Mouse (Mus musculus): ENCODE measurements around the gene Iapp. TPM values are rescaled to one million over a fixed set of nuclear protein-coding genes. Genes with fewer than 3 reads are reported as not detected.
"Not testable (repeated sequence)": the region's sequence is repeated elsewhere in the genome, so short reads cannot be mapped to it uniquely, and the experiment has no call there.

Iapp gene
- total RNA-seq (2012; rRNA removed), result not detected in 2 replicates
- total RNA-seq (2014; rRNA removed), result not detected in 2 replicates
- polyA plus RNA-seq (2012; ENCODE audit: insufficient read length, low read depth), result not detected in 2 replicates

- no peak within 1 kb of the TSS for H3K9ac ChIP-seq (ENCODE audit: insufficient read depth, low read depth)
- no peak for TF ChIP-seq CHD1 (IDR thresholded peaks at IDR 0.05; ENCODE audit: low read depth, low read length)
- no peak for TF ChIP-seq MAZ (IDR thresholded peaks at IDR 0.05; ENCODE audit: low read depth, low read length)
- no peak for TF ChIP-seq ZMIZ1 (IDR thresholded peaks at IDR 0.05; ENCODE audit: low read depth, low read length)
- no peak for TF ChIP-seq UBTF (IDR thresholded peaks at IDR 0.05; ENCODE audit: low read depth, low read length)
- TF ChIP-seq JUN (IDR thresholded peaks at IDR 0.05; ENCODE audit: insufficient read depth, low read depth, low read length), result no peak
- TF ChIP-seq EP300 (IDR thresholded peaks at IDR 0.05; ENCODE audit: low read length), result no peak
- TF ChIP-seq MYC (IDR thresholded peaks at IDR 0.05; ENCODE audit: low read depth, low read length), result no peak
- TF ChIP-seq NELFE (IDR thresholded peaks at IDR 0.05; ENCODE audit: low read depth, low read length), result no peak
- TF ChIP-seq CTCF (conservative IDR thresholded peaks at IDR 0.05 in 1 of 2, IDR thresholded peaks at IDR 0.05 in 1 of 2; ENCODE audit: low read depth in 2 of 2, low read length in 2 of 2), result no peak
- no peak for TF ChIP-seq BHLHE40 (IDR thresholded peaks at IDR 0.05; ENCODE audit: low read depth, low read length)
- no peak for TF ChIP-seq KAT2A (IDR thresholded peaks at IDR 0.05; ENCODE audit: insufficient replicate concordance, low read length)
- no peak for TF ChIP-seq IRF4 (IDR thresholded peaks at IDR 0.05; ENCODE audit: low read depth, low read length)
- TF ChIP-seq USF2 (conservative IDR thresholded peaks at IDR 0.05; ENCODE audit: low read depth, low read length), result no peak
- no peak for TF ChIP-seq RAD21 (IDR thresholded peaks at IDR 0.05; ENCODE audit: low read depth, low read length)
- TF ChIP-seq RCOR1 (conservative IDR thresholded peaks at IDR 0.05; ENCODE audit: low read depth, low read length), result no peak
- TF ChIP-seq TCF12 (IDR thresholded peaks at IDR 0.05; ENCODE audit: low read depth, low read length), result no peak
- no peak for TF ChIP-seq CHD2 (IDR thresholded peaks at IDR 0.05; ENCODE audit: low read length)
- no peak for TF ChIP-seq GABPA (IDR thresholded peaks at IDR 0.05; ENCODE audit: insufficient replicate concordance, low read depth, low read length)
- no peak for TF ChIP-seq MAX (IDR thresholded peaks at IDR 0.05; ENCODE audit: low read length)
- no peak for TF ChIP-seq ETS1 (conservative IDR thresholded peaks at IDR 0.05; ENCODE audit: low read depth, low read length)
- no peak within 1 kb of the TSS for H3K4me2 ChIP-seq (ENCODE audit: insufficient read depth, low read depth, poor library complexity, severe bottlenecking)
- dilution Hi-C loops (cut with MboI; ENCODE audit: extremely low pct_ligation_motif_present, extremely low pct_unique_long_range_greater_than_20kb, low sequenced_read_pairs) (no loop called here), in situ Hi-C loops (cut with MboI; ENCODE audit: low pct_ligation_motif_present, low pct_unique_long_range_greater_than_20kb, low sequenced_read_pairs) (no loop called here)
- H3K9me3 ChIP-seq (replicated peaks; ENCODE audit: low read length), result peaks cover 3% of the 10 kb centered on the region
- no peaks in the 10 kb centered on the region for H3K79me2 ChIP-seq (replicated peaks; ENCODE audit: control insufficient read depth, extremely low read depth, insufficient read depth, poor library complexity, severe bottlenecking)
- H3K27me3 ChIP-seq (replicated peaks), result no peaks in the 10 kb centered on the region
- no peak for DNase-seq (ENCODE audit: extremely low read depth)
- no peaks in the 10 kb centered on the region for H3K36me3 ChIP-seq (replicated peaks in 1 of 2; ENCODE audit: control insufficient read depth in 1 of 2, insufficient read depth in 1 of 2, low read length in 1 of 2)
- no peaks in the 10 kb centered on the region for H3K4me1 ChIP-seq (ENCODE audit: control insufficient read depth in 1 of 2, insufficient read depth in 2 of 2)
- H3K4me3 ChIP-seq (replicated peaks in 1 of 3; ENCODE audit: low read depth in 2 of 3, low read length in 2 of 3, poor library complexity in 1 of 3), result no peak within 1 kb of the TSS
- H3K27ac ChIP-seq (ENCODE audit: insufficient read depth, low read depth), result no peak within 1 kb of the TSS
These were observed at the start of gene Iapp for GRCm38 (mm10) chr6:142298098-142298497. Gene Iapp, plus strand, starts transcription at chr6:142298423.

DNA sequence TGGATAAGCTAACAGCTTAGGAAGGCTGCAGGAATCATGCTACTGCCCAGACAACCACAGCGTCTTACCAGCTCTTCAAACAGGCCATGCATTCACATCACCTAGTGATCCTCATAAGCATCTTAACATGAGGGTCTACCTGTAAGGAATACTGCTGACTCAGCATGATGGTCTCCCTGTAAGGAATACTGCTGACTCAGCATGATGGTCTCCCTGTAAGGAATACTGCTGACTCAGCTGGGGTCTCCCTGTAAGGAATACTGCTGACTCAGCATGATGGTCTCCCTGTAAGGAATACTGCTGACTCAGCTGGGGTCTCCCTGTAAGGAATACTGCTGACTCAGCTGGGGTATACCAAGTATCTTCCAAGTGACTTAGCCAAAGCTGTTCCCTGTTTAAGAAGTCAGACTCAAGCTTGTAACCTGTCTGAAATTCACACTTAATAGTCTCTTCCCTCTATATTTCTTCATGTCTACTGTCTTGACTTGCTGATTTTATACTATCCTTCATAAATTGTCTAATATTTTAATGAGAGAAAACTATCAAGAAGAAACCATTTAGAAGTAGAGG, 47.4 kb upstream of the Iapp start:
- H3K9ac ChIP-seq (ENCODE audit: insufficient read depth, low read depth); H3K4me2 ChIP-seq (ENCODE audit: insufficient read depth, low read depth, poor library complexity, severe bottlenecking); H3K4me3 ChIP-seq (replicated peaks in 1 of 3; ENCODE audit: low read depth in 2 of 3, low read length in 2 of 3, poor library complexity in 1 of 3); DNase-seq (ENCODE audit: extremely low read depth); H3K27ac ChIP-seq (ENCODE audit: insufficient read depth, low read depth); in situ Hi-C loops (cut with MboI; ENCODE audit: low pct_ligation_motif_present, low pct_unique_long_range_greater_than_20kb, low sequenced_read_pairs); H3K4me1 ChIP-seq (ENCODE audit: control insufficient read depth in 1 of 2, insufficient read depth in 2 of 2); H3K79me2 ChIP-seq (replicated peaks; ENCODE audit: control insufficient read depth, extremely low read depth, insufficient read depth, poor library complexity, severe bottlenecking); H3K9me3 ChIP-seq (replicated peaks; ENCODE audit: low read length); H3K27me3 ChIP-seq (replicated peaks); H3K36me3 ChIP-seq (replicated peaks in 1 of 2; ENCODE audit: control insufficient read depth in 1 of 2, insufficient read depth in 1 of 2, low read length in 1 of 2); dilution Hi-C loops (cut with MboI; ENCODE audit: extremely low pct_ligation_motif_present, extremely low pct_unique_long_range_greater_than_20kb, low sequenced_read_pairs): not testable (repeated sequence)
- TF ChIP-seq MAFK (IDR thresholded peaks at IDR 0.05; ENCODE audit: insufficient replicate concordance, low read length), result peak; percentile 94
